Mouse (Mus musculus): Measurements from ENCODE around the gene Aqp5. TPM values are rescaled to one million over a fixed set of nuclear protein-coding genes. Genes with fewer than 3 reads are reported as not detected.

Aqp5 gene
- total RNA-seq (2023), result not detected

GRCm38 (mm10) chr15:99590429-99591084, at the start of gene Aqp5:
Gene Aqp5 (plus strand): TSS chr15:99590782.

GRCm38 (mm10) chr15:99578802-99579485, 11.6 kb upstream of the Aqp5 start, which contains the start of gene Aqp2:
Gene Aqp2 (plus strand): TSS chr15:99579055.

DNA sequence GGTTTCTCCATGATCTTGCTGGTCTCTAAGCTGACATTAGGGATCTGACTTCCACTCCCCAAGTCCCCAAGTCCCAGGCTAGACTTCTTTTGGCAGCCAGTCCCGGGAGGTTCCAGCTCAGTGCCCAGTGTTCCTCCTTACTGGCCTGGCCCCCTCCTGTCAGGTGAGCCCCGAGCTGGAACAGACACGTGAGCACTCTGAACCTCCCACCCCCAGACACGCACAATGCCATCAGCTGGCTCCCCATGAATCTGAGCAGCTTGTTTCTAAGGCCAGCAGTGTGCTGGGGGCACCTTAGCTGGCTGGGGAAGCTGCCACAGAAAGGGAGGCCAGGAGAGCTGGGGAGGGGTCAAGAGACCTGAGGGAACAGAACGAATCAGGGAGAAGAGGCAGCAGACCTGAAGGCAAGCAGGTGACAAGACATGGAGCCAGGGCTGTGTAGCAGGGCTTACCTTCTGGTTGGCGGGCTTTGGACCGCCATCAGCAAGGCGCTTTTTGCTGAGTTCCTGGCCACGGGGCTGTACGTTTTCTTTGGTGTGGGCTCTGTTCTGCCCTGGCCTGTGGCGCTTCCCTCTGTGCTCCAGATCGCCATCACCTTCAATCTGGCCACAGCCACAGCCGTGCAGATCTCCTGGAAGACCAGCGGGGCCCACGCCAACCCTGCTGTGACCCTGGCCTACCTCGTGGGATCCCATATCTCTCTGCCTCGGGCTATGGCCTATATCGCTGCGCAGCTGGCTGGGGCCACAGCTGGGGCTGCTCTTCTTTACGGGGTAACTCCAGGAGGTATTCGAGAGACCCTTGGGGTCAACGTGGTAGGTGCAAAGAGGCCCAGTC, 10.6 kb downstream of the Aqp5 start, which contains the start of gene Aqp6:
TSS of gene Aqp6 (plus strand) at position 415 of the 837 bp plus-strand sequence.

Other genes with a start within 250 kb of the Aqp5 start
- gene Fmnl3, start 220.3 kb upstream of the Aqp5 start, total RNA-seq (2023), result 52.1 TPM
- gene Tmbim6, start 197.9 kb upstream of the Aqp5 start, total RNA-seq (2023), result 387 TPM
- gene Nckap5l, start 133.0 kb upstream of the Aqp5 start, total RNA-seq (2023), result 42.2 TPM
- 6.8 TPM for gene Bcdin3d, start 116.1 kb upstream of the Aqp5 start, total RNA-seq (2023)
- not detected for gene Faim2, start 62.6 kb upstream of the Aqp5 start, total RNA-seq (2023)
- gene Aqp2, start 11.7 kb upstream of the Aqp5 start, total RNA-seq (2023), result not detected
- gene Aqp6, start 10.6 kb downstream of the Aqp5 start, total RNA-seq (2023), result not detected
- 6.7 TPM for gene Racgap1, start 60.9 kb downstream of the Aqp5 start, total RNA-seq (2023)
- not detected for gene Asic1, start 79.6 kb downstream of the Aqp5 start, total RNA-seq (2023)
- 64.2 TPM for gene Smarcd1, start 111.3 kb downstream of the Aqp5 start, total RNA-seq (2023)
- 2.6 TPM for gene Gm17349, start 114.7 kb downstream of the Aqp5 start, total RNA-seq (2023)
- 1.3 TPM for gene Gpd1, start 126.7 kb downstream of the Aqp5 start, total RNA-seq (2023)
- 53.3 TPM for gene Cox14, start 134.8 kb downstream of the Aqp5 start, total RNA-seq (2023)
- gene Cers5, start 182.1 kb downstream of the Aqp5 start, total RNA-seq (2023), result 62.7 TPM